Mouse (Mus musculus): ENCODE results near the gene Hspa1a.

GRCm38 (mm10) chr17:34952378-34953040 is 19.4 kb downstream of the Hspa1a start:
- TF ChIP-seq POLR2A (IDR thresholded peaks at IDR 0.05; ENCODE audit: control insufficient read depth, low read depth, low read length) = peak; percentile 99
- no peak for TF ChIP-seq CTCF (IDR thresholded peaks at IDR 0.05; ENCODE audit: control insufficient read depth, insufficient read depth, insufficient replicate concordance, low read depth, low read length)
